Mouse (Mus musculus) intestine, postnatal 0 days (tissue): ENCODE results near the gene Fancc. TPM values are rescaled to one million over a fixed set of nuclear protein-coding genes. Genes with fewer than 3 reads are reported as not detected.

Source experiments
- ATAC-seq: fragments of 200-750 bp; cut with Nextera tagmentation; 2 replicates; pipeline ENCODE4 v1.8.0; 2017; ENCODE audit warnings: mild to moderate bottlenecking, moderate TSS enrichment, moderate library complexity
- H3K27ac ChIP-seq: fragments of 300-500 bp; sonication (generic); 2 replicates; pipeline ENCODE4 v1.5.1; 2014; ENCODE audit warnings: mild to moderate bottlenecking, low read depth, low read length, moderate library complexity
- H3K27me3 ChIP-seq: fragments of 300-500 bp; sonication (generic); replicated peaks from 2 replicates; pipeline ENCODE4 v1.6.1; 2014; ENCODE audit warnings: low read length, mixed read lengths; ENCODE audit not compliant: control insufficient read depth, insufficient read depth
- H3K36me3 ChIP-seq: fragments of 300-500 bp; sonication (generic); 2 replicates; pipeline ENCODE4 v1.6.1; 2014; ENCODE audit warnings: mild to moderate bottlenecking, moderate library complexity; ENCODE audit not compliant: control insufficient read depth, insufficient read depth
- H3K4me1 ChIP-seq: fragments of 300-500 bp; sonication (generic); replicated peaks from 2 replicates; pipeline ENCODE4 v1.6.1; 2014; ENCODE audit warnings: antibody characterized with exemption, low read length, mixed read lengths; ENCODE audit not compliant: control insufficient read depth, insufficient read depth
- H3K4me2 ChIP-seq: fragments of 300-500 bp; sonication (generic); replicated peaks from 2 replicates; pipeline ENCODE4 v1.6.1; 2014; ENCODE audit warnings: low read depth, mild to moderate bottlenecking, moderate library complexity
- H3K4me3 ChIP-seq: fragments of 300-500 bp; sonication (generic); 2 replicates; pipeline ENCODE4 v1.5.1; 2014; ENCODE audit warnings: low read depth, low read length
- H3K9ac ChIP-seq: fragments of 300-500 bp; sonication (generic); 2 replicates; pipeline ENCODE4 v1.6.1; 2014; ENCODE audit warnings: mild to moderate bottlenecking, low read depth, low read length
- H3K9me3 ChIP-seq: fragments of 300-500 bp; sonication (generic); 2 replicates; pipeline ENCODE4 v1.6.1; 2016; ENCODE audit warnings: mixed run types; ENCODE audit not compliant: control insufficient read depth
- CTCF ChIP-seq: sonication (generic); IDR thresholded peaks from 2 replicates; pipeline ENCODE4 v1.5.1; 2016; ENCODE audit warnings: low read depth, mild to moderate bottlenecking, control low read depth, antibody characterized with exemption, moderate library complexity
- WGBS: fragments of 180-500 bp; shearing (Covaris S2); extraction: QIAGEN DNeasy Blood & Tissue Kit; methylation state at CpG from one replicate; pipeline ENCODE4 v1.1.7; 2014; 5-methylcytosine and 5-hydroxymethylcytosine counted together
- polyA plus RNA-seq: library from polyadenylated mRNA; unstranded; fragments of >200 nt; fragmentation: Nextera tagmentation; extraction: Ambion mirVana; gene quantifications from 2 replicates; pipeline ENCODE4 v1.2.1, GENCODE M21; 2015

Gene Fancc
- polyA plus RNA-seq, 1 experiment from 2014 or later, result 5.1 TPM

- Histone ChIP-seq H3K4me2 (no peak overlapping the region), H3K9me3 (no peaks in the 10 kb centered on the region), H3K4me3 (no peak overlapping the region), H3K36me3 (peaks cover 12% of the 10 kb centered on the region), H3K27ac (0 out of 2 replicates have a peak overlapping the region, but pooled peaks have one; percentile 28), H3K27me3 (no peaks in the 10 kb centered on the region), H3K4me1 (peaks cover 8% of the 10 kb centered on the region), H3K9ac (no peak overlapping the region)
- WGBS, result 62% methylated on average over 5 of the region's 5 CpGs
- TF ChIP-seq CTCF, result no peak
- no peak for ATAC-seq
These were observed 241.5 kb downstream of the Fancc start for GRCm38 (mm10) chr13:63255519-63256011.

GRCm38 (mm10) chr13:63253886-63254636 is 243.0 kb downstream of the Fancc start:
- H3K27ac ChIP-seq, result no peak overlapping the region
- H3K9me3 ChIP-seq, result no peaks in the 10 kb centered on the region
- no peaks in the 10 kb centered on the region for H3K27me3 ChIP-seq
- no peak overlapping the region for H3K4me2 ChIP-seq
- 84% methylated on average over 7 of the region's 7 CpGs for WGBS
- no peak for ATAC-seq
- H3K4me1 ChIP-seq, result peaks cover 3% of the 10 kb centered on the region; the same call in 1 of the 2 replicates
- TF ChIP-seq CTCF, result no peak
- no peak overlapping the region for H3K9ac ChIP-seq
- H3K36me3 ChIP-seq, result peaks cover 12% of the 10 kb centered on the region
- H3K4me3 ChIP-seq, result no peak overlapping the region

GRCm38 (mm10) chr13:63253147-63253546 is 243.9 kb downstream of the Fancc start:
- 61% methylated on average over 5 of the region's 5 CpGs for WGBS
- Histone ChIP-seq H3K27ac (no peak overlapping the region), H3K9me3 (no peaks in the 10 kb centered on the region), H3K4me3 (no peak overlapping the region), H3K4me1 (peaks cover 3% of the 10 kb centered on the region; the same call in 1 of the 2 replicates), H3K27me3 (no peaks in the 10 kb centered on the region), H3K36me3 (peaks cover 12% of the 10 kb centered on the region), H3K9ac (no peak overlapping the region), H3K4me2 (no peak overlapping the region)
- TF ChIP-seq CTCF, result no peak
- ATAC-seq, result no peak

GRCm38 (mm10) chr13:63252295-63253010 is 244.6 kb downstream of the Fancc start:
- no peak overlapping the region for H3K4me2 ChIP-seq
- no peaks in the 10 kb centered on the region for H3K9me3 ChIP-seq
- peaks cover 3% of the 10 kb centered on the region; the same call in 1 of the 2 replicates for H3K4me1 ChIP-seq
- no peak overlapping the region for H3K27ac ChIP-seq
- no peak for ATAC-seq
- no peak for TF ChIP-seq CTCF
- H3K27me3 ChIP-seq, result no peaks in the 10 kb centered on the region
- no peak overlapping the region for H3K9ac ChIP-seq
- H3K4me3 ChIP-seq, result no peak overlapping the region
- H3K36me3 ChIP-seq, result peaks cover 8% of the 10 kb centered on the region
- WGBS, result 70% methylated on average over 2 of the region's 2 CpGs

GRCm38 (mm10) chr13:63251118-63251889 is 245.8 kb downstream of the Fancc start:
- Histone ChIP-seq H3K27me3 (no peaks in the 10 kb centered on the region), H3K4me3 (no peak overlapping the region), H3K4me2 (peak overlapping the region; percentile 10), H3K27ac (peak overlapping the region; percentile 31; the same call in 1 of the 2 replicates), H3K36me3 (peaks cover 8% of the 10 kb centered on the region), H3K9ac (no peak overlapping the region), H3K4me1 (peaks cover 6% of the 10 kb centered on the region; the same call in 1 of the 2 replicates), H3K9me3 (no peaks in the 10 kb centered on the region)
- no peak for ATAC-seq
- TF ChIP-seq CTCF, result no peak
- WGBS, result 58% methylated on average over 12 of the region's 12 CpGs
